Mouse (Mus musculus) cortical plate, adult 2 months (tissue): Measurements from ENCODE around the gene Qdpr. TPM values are rescaled to one million over a fixed set of nuclear protein-coding genes. Genes with fewer than 3 reads are reported as not detected.
A peak's percentile ranks its signal among the peaks of the same experiment; 100 is the strongest.

Experiments
- H3K27ac ChIP-seq: fragments of 200-500 bp; 2 replicates; pipeline ENCODE4 v1.5.1; 2012; ENCODE audit warnings: low read length, control low read depth, inconsistent platforms; ENCODE audit not compliant: insufficient read depth
- H3K4me1 ChIP-seq: fragments of 200-500 bp; 2 replicates; pipeline ENCODE4 v1.6.1; 2011; ENCODE audit warnings: low read length; ENCODE audit not compliant: control insufficient read depth, insufficient read depth
- H3K4me3 ChIP-seq: fragments of 200-500 bp; 2 replicates; pipeline ENCODE4 v1.5.1; 2011; ENCODE audit warnings: mild to moderate bottlenecking, low read length, control low read depth; ENCODE audit not compliant: insufficient read depth
- CTCF ChIP-seq: fragments of 200-500 bp; IDR thresholded peaks from 2 replicates; pipeline ENCODE4 v1.5.1; 2011; ENCODE audit warnings: mild to moderate bottlenecking, control low read depth, low read length; ENCODE audit not compliant: insufficient read depth; ENCODE audit errors: extremely low read depth
- POLR2A ChIP-seq: fragments of 200-500 bp; IDR thresholded peaks from 2 replicates; pipeline ENCODE4 v1.6.1; 2011; ENCODE audit warnings: mild to moderate bottlenecking, low read length, control low read depth; ENCODE audit not compliant: insufficient read depth; ENCODE audit errors: extremely low read depth
- polyA plus RNA-seq: library from polyadenylated mRNA; depleted of rRNA; stranded (reverse); fragments of >200 nt; gene quantifications from 2 replicates; pipeline ENCODE4 v1.2.3, GENCODE M21; 2012

The Qdpr gene
- polyA plus RNA-seq, 1 experiment = 318 TPM

GRCm38 (mm10) chr5:45473521-45473920 lies 23.5 kb upstream of the Qdpr start:
- TF ChIP-seq CTCF = no peak
- TF ChIP-seq POLR2A = no peak
- Histone ChIP-seq H3K4me3 (no peak overlapping the region), H3K27ac (peak overlapping the region; percentile 61; the same call in 1 of the 2 replicates), H3K4me1 (0 out of 2 replicates have a peak, but pooled peaks cover 3% of the 10 kb centered on the region)

GRCm38 (mm10) chr5:45472880-45473450 lies 22.9 kb upstream of the Qdpr start:
- peak overlapping the region; percentile 61; the same call in 1 of the 2 replicates for H3K27ac ChIP-seq
- TF ChIP-seq POLR2A (no peak), CTCF (no peak)

GRCm38 (mm10) chr5:45454456-45454855 lies 4.4 kb upstream of the Qdpr start:
- TF ChIP-seq CTCF (no peak), POLR2A (no peak)
- no peaks in the 10 kb centered on the region for H3K4me1 ChIP-seq
- no peak overlapping the region for H3K27ac ChIP-seq
- H3K4me3 ChIP-seq = no peak overlapping the region

More at GRCm38 (mm10) chr5:45472880-45473450, 22.9 kb upstream of the Qdpr start:
- Histone ChIP-seq H3K4me3 (no peak overlapping the region), H3K4me1 (0 out of 2 replicates have a peak, but pooled peaks cover 3% of the 10 kb centered on the region)

- Histone ChIP-seq H3K4me1 (peaks cover 6% of the 10 kb centered on the region), H3K27ac (no peak within 1 kb of the TSS), H3K4me3 (no peak within 1 kb of the TSS)
- no peak for TF ChIP-seq POLR2A
- no peak for TF ChIP-seq CTCF
Measured at GRCm38 (mm10) chr5:45453451-45453850, 3.4 kb upstream of the Qdpr start, which contains the start of gene Clrn2. Clrn2 (plus strand) TSS chr5:45453751.

GRCm38 (mm10) chr5:45449206-45449605 lies 830 bp downstream of the Qdpr start:
- TF ChIP-seq CTCF (no peak), POLR2A (no peak)
- Histone ChIP-seq H3K4me1 (peaks cover 9% of the 10 kb centered on the region), H3K4me3 (peak overlapping the region; percentile 73), H3K27ac (no peak overlapping the region)

GRCm38 (mm10) chr5:45448676-45449075 lies 1.4 kb downstream of the Qdpr start:
- H3K4me3 ChIP-seq = peak overlapping the region; percentile 73
- H3K4me1 ChIP-seq = peaks cover 9% of the 10 kb centered on the region
- H3K27ac ChIP-seq = no peak overlapping the region
- no peak for TF ChIP-seq CTCF
- no peak for TF ChIP-seq POLR2A

GRCm38 (mm10) chr5:45444130-45444832 lies 5.8 kb downstream of the Qdpr start:
- peaks cover 9% of the 10 kb centered on the region for H3K4me1 ChIP-seq
- H3K27ac ChIP-seq = no peak overlapping the region
- no peak for TF ChIP-seq CTCF
- TF ChIP-seq POLR2A = no peak
- H3K4me3 ChIP-seq = no peak overlapping the region

- TF ChIP-seq POLR2A = no peak
- no peak for TF ChIP-seq CTCF
- no peaks in the 10 kb centered on the region for H3K4me1 ChIP-seq
- no peak overlapping the region for H3K4me3 ChIP-seq
- H3K27ac ChIP-seq = no peak overlapping the region
Measured at GRCm38 (mm10) chr5:45441745-45442144, 8.3 kb downstream of the Qdpr start.

GRCm38 (mm10) chr5:45441124-45441523 lies 8.9 kb downstream of the Qdpr start:
- Histone ChIP-seq H3K4me3 (no peak overlapping the region), H3K27ac (no peak overlapping the region), H3K4me1 (no peaks in the 10 kb centered on the region)
- TF ChIP-seq POLR2A (no peak), CTCF (no peak)

- no peak overlapping the region for H3K4me3 ChIP-seq
- no peak for TF ChIP-seq POLR2A
- no peak for TF ChIP-seq CTCF
- H3K27ac ChIP-seq = no peak overlapping the region
- H3K4me1 ChIP-seq = no peaks in the 10 kb centered on the region
Measured at GRCm38 (mm10) chr5:45438301-45438700, 11.7 kb downstream of the Qdpr start.
